Mouse (Mus musculus) testis, adult 2 months (tissue): ENCODE measurements at regions not wholly inside any gene's neighbourhood (a gene's known extent, or its start where the extent isn't known, plus 50 kb on each side); places are given as distances from the start of the nearest gene placed in this dataset.

Experiments
- CTCF ChIP-seq: fragments of 200-500 bp; IDR thresholded peaks from 2 replicates; pipeline ENCODE4 v1.5.1; 2012; ENCODE audit warnings: low read depth, mild to moderate bottlenecking, inconsistent platforms, low read length, moderate library complexity; ENCODE audit not compliant: control insufficient read depth, insufficient read depth, insufficient replicate concordance
- POLR2A ChIP-seq: fragments of 200-500 bp; IDR thresholded peaks from 2 replicates; pipeline ENCODE4 v1.6.1; 2012; ENCODE audit warnings: low read depth, mild to moderate bottlenecking, inconsistent platforms, low read length, moderate library complexity; ENCODE audit not compliant: control insufficient read depth

- TF ChIP-seq POLR2A, result no peak
- no peak for TF ChIP-seq CTCF
These were observed 250.5 kb upstream of the Myo3a start for GRCm38 (mm10) chr2:21976831-21977230.
